Mouse (Mus musculus): ENCODE measurements around the gene Spata31d1b.

Spata31d1b gene

DNA sequence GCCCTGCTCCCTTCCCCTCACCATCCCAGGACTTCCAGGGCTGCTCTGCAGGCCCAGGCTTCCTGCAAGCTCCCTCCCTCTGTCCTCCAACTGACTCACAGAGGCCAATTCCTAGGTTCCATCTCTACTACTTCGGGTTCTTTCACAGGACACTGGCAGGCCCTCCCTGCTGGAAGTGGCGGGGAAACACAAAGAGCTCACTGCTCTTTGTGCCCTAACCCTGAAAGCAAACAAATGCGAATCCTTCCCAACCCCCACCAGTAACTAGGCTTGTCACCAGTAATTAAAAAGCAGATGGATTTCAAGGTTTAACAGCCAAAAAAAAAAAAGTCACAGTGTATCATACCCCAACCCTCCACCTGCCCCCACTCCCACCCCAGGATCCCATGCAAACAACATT is 37.9 kb upstream of the Spata31d1b start:
- H3K4me1 ChIP-seq (replicated peaks; ENCODE audit: low read depth, low read length): peaks cover 73% of the 10 kb centered on the region
- H3K36me3 ChIP-seq (ENCODE audit: insufficient read depth, low read length): peaks cover 7% of the 10 kb centered on the region

DNA sequence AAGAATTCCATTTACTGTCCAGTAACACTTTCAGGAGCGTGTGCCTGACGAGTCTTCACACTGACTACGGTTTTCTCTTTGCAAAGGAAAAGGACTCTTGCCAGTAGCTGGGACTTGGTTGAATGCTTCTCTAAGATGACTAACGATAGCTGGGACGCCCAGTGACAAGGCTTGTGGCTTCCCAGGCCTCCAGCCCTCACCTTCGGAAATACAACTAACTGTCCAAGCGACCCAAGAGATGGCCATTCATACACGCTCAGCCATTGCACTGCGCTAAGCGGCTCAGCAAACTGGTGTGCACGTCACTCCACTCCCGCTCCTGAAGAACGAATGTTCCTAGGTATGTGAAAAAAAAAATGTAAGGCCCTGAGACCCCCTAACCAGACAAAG is 37.3 kb upstream of the Spata31d1b start:
- H3K36me3 ChIP-seq (ENCODE audit: insufficient read depth, low read length): peaks cover 7% of the 10 kb centered on the region
- peak overlapping the region; percentile 88 for H3K4me3 ChIP-seq (replicated peaks; ENCODE audit: low read length)
- 0 out of 2 replicates have a peak, but pooled peaks cover 3% of the 10 kb centered on the region for H3K27me3 ChIP-seq (ENCODE audit: insufficient read depth, low read length)
- no peak for TF ChIP-seq NANOG (IDR thresholded peaks at IDR 0.05; ENCODE audit: borderline replicate concordance, low read length)
- no peak for TF ChIP-seq POU5F1 (IDR thresholded peaks at IDR 0.05; ENCODE audit: borderline replicate concordance, low read length)
- TF ChIP-seq CTCF (conservative IDR thresholded peaks at IDR 0.05; ENCODE audit: low read length): no peak
- peaks cover 73% of the 10 kb centered on the region for H3K4me1 ChIP-seq (replicated peaks; ENCODE audit: low read depth, low read length)
- H3K9me3 ChIP-seq (ENCODE audit: low read length): no peaks in the 10 kb centered on the region

More for the DNA sequence above, 37.9 kb upstream of the Spata31d1b start:
- no peaks in the 10 kb centered on the region for H3K9me3 ChIP-seq (ENCODE audit: low read length)
- peak overlapping the region; percentile 88 for H3K4me3 ChIP-seq (replicated peaks; ENCODE audit: low read length)
- TF ChIP-seq CTCF (conservative IDR thresholded peaks at IDR 0.05; ENCODE audit: low read length): no peak
- no peak for TF ChIP-seq NANOG (IDR thresholded peaks at IDR 0.05; ENCODE audit: borderline replicate concordance, low read length)
- TF ChIP-seq POU5F1 (IDR thresholded peaks at IDR 0.05; ENCODE audit: borderline replicate concordance, low read length): no peak
- H3K27me3 ChIP-seq (ENCODE audit: insufficient read depth, low read length): 0 out of 2 replicates have a peak, but pooled peaks cover 3% of the 10 kb centered on the region

GRCm38 (mm10) chr13:59675151-59676011 is 36.7 kb upstream of the Spata31d1b start, which contains the start of gene Golm1:
Gene Golm1 (minus strand): TSS chr13:59675811.
- H3K4me3 ChIP-seq (replicated peaks; ENCODE audit: low read length): peak within 1 kb of the TSS; percentile 88
- H3K27me3 ChIP-seq (ENCODE audit: insufficient read depth, low read length): 0 out of 2 replicates have a peak, but pooled peaks cover 3% of the 10 kb centered on the region
- H3K4me1 ChIP-seq (replicated peaks; ENCODE audit: low read depth, low read length): peaks cover 73% of the 10 kb centered on the region
- peaks cover 7% of the 10 kb centered on the region for H3K36me3 ChIP-seq (ENCODE audit: insufficient read depth, low read length)
- no peaks in the 10 kb centered on the region for H3K9me3 ChIP-seq (ENCODE audit: low read length)
- TF ChIP-seq NANOG (IDR thresholded peaks at IDR 0.05; ENCODE audit: borderline replicate concordance, low read length) (no peak), CTCF (conservative IDR thresholded peaks at IDR 0.05; ENCODE audit: low read length) (no peak), POU5F1 (IDR thresholded peaks at IDR 0.05; ENCODE audit: borderline replicate concordance, low read length) (no peak)

- no peaks in the 10 kb centered on the region for H3K9me3 ChIP-seq (ENCODE audit: low read length)
- 0 out of 2 replicates have a peak, but pooled peaks cover 3% of the 10 kb centered on the region for H3K27me3 ChIP-seq (ENCODE audit: insufficient read depth, low read length)
- H3K4me3 ChIP-seq (replicated peaks; ENCODE audit: low read length): no peak overlapping the region
- peaks cover 71% of the 10 kb centered on the region for H3K4me1 ChIP-seq (replicated peaks; ENCODE audit: low read depth, low read length)
- peaks cover 7% of the 10 kb centered on the region for H3K36me3 ChIP-seq (ENCODE audit: insufficient read depth, low read length)
- TF ChIP-seq CTCF (conservative IDR thresholded peaks at IDR 0.05; ENCODE audit: low read length): no peak
- TF ChIP-seq POU5F1 (IDR thresholded peaks at IDR 0.05; ENCODE audit: borderline replicate concordance, low read length): no peak
- no peak for TF ChIP-seq NANOG (IDR thresholded peaks at IDR 0.05; ENCODE audit: borderline replicate concordance, low read length)
Measured at GRCm38 (mm10) chr13:59676316-59677229, 35.5 kb upstream of the Spata31d1b start.

GRCm38 (mm10) chr13:59679306-59679705 is 32.8 kb upstream of the Spata31d1b start:
- peaks cover 60% of the 10 kb centered on the region for H3K4me1 ChIP-seq (replicated peaks; ENCODE audit: low read depth, low read length)
- no peaks in the 10 kb centered on the region for H3K36me3 ChIP-seq (ENCODE audit: insufficient read depth, low read length)
- H3K9me3 ChIP-seq (ENCODE audit: low read length): no peaks in the 10 kb centered on the region
- H3K4me3 ChIP-seq (replicated peaks; ENCODE audit: low read length): peak overlapping the region; percentile 50
- TF ChIP-seq NANOG (IDR thresholded peaks at IDR 0.05; ENCODE audit: borderline replicate concordance, low read length): no peak
- TF ChIP-seq CTCF (conservative IDR thresholded peaks at IDR 0.05; ENCODE audit: low read length): no peak
- no peak for TF ChIP-seq POU5F1 (IDR thresholded peaks at IDR 0.05; ENCODE audit: borderline replicate concordance, low read length)
- H3K27me3 ChIP-seq (ENCODE audit: insufficient read depth, low read length): 0 out of 2 replicates have a peak, but pooled peaks cover 3% of the 10 kb centered on the region

DNA sequence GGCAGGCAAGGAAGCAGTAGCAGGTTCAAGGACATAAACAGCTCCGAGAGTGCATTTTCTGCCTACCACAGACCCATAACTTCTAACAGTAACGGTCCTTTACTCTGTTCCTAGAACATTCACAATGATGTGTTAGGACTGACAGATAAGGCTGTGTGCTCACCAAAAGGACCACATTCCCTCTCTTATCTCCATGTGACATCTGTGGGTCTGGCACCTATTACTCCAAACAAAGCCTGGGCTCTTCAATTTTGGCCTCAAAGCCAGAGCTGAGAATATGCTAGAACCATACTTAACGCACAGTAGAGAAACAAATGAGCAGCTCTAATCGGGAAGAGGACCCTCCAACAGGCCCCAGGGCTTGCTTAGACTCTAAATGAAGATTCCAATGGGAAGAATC is 32.2 kb upstream of the Spata31d1b start:
- no peaks in the 10 kb centered on the region for H3K9me3 ChIP-seq (ENCODE audit: low read length)
- TF ChIP-seq POU5F1 (IDR thresholded peaks at IDR 0.05; ENCODE audit: borderline replicate concordance, low read length): no peak
- TF ChIP-seq NANOG (IDR thresholded peaks at IDR 0.05; ENCODE audit: borderline replicate concordance, low read length): no peak
- TF ChIP-seq CTCF (conservative IDR thresholded peaks at IDR 0.05; ENCODE audit: low read length): no peak
- no peaks in the 10 kb centered on the region for H3K36me3 ChIP-seq (ENCODE audit: insufficient read depth, low read length)
- H3K27me3 ChIP-seq (ENCODE audit: insufficient read depth, low read length): no peaks in the 10 kb centered on the region
- H3K4me3 ChIP-seq (replicated peaks; ENCODE audit: low read length): peak overlapping the region; percentile 50
- H3K4me1 ChIP-seq (replicated peaks; ENCODE audit: low read depth, low read length): peaks cover 58% of the 10 kb centered on the region

DNA sequence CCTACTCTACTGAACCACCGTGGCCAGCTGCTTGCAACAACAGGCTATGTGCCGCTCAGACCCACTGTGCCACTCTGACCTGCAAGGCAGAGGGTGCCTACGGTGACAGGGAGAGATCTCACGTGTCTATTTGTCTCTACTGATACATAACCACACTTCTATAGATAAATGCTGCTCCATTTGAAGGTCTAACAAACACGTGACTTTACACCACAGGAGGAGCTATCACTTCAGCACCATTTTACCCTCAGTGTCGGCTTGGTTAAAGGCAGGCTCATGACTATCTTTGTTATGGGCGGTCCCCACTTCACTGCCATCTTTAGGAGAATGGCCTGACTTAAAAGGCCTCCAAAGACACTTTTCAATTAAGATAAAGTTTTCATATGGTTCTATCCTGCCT is 29.5 kb upstream of the Spata31d1b start:
- H3K4me3 ChIP-seq (replicated peaks; ENCODE audit: low read length): peak overlapping the region; percentile 52; the same call in 1 of the 2 replicates
- peaks cover 55% of the 10 kb centered on the region for H3K4me1 ChIP-seq (replicated peaks; ENCODE audit: low read depth, low read length)
- no peaks in the 10 kb centered on the region for H3K27me3 ChIP-seq (ENCODE audit: insufficient read depth, low read length)
- no peaks in the 10 kb centered on the region for H3K36me3 ChIP-seq (ENCODE audit: insufficient read depth, low read length)
- H3K9me3 ChIP-seq (ENCODE audit: low read length): no peaks in the 10 kb centered on the region
- TF ChIP-seq POU5F1 (IDR thresholded peaks at IDR 0.05; ENCODE audit: borderline replicate concordance, low read length) (no peak), CTCF (conservative IDR thresholded peaks at IDR 0.05; ENCODE audit: low read length) (no peak), NANOG (IDR thresholded peaks at IDR 0.05; ENCODE audit: borderline replicate concordance, low read length) (no peak)

- H3K4me3 ChIP-seq (replicated peaks; ENCODE audit: low read length): no peak overlapping the region
- H3K27me3 ChIP-seq (ENCODE audit: insufficient read depth, low read length): no peaks in the 10 kb centered on the region
- no peaks in the 10 kb centered on the region for H3K36me3 ChIP-seq (ENCODE audit: insufficient read depth, low read length)
- peaks cover 33% of the 10 kb centered on the region for H3K4me1 ChIP-seq (replicated peaks; ENCODE audit: low read depth, low read length)
- TF ChIP-seq CTCF (conservative IDR thresholded peaks at IDR 0.05; ENCODE audit: low read length): no peak
- TF ChIP-seq POU5F1 (IDR thresholded peaks at IDR 0.05; ENCODE audit: borderline replicate concordance, low read length): no peak
- TF ChIP-seq NANOG (IDR thresholded peaks at IDR 0.05; ENCODE audit: borderline replicate concordance, low read length): no peak
- no peaks in the 10 kb centered on the region for H3K9me3 ChIP-seq (ENCODE audit: low read length)
Measured at GRCm38 (mm10) chr13:59685236-59685635, 26.8 kb upstream of the Spata31d1b start.
